Mouse (Mus musculus) c-Kit-negative CD71-positive TER-119-positive erythroid progenitor cells, embryonic 14.5 days (primary cell): ENCODE results near the gene Dpep2nb.
"Not testable (repeated sequence)": the region's sequence is repeated elsewhere in the genome, so short reads cannot be mapped to it uniquely, and the experiment has no call there.

Experiments used
- DNase-seq: peaks from one replicate; pipeline ENCODE4 v3.0.0-alpha.2; 2013; ENCODE audit warnings: low read depth, low spot score

The Dpep2nb gene

GRCm38 (mm10) chr8:106007135-106007534, 1.4 kb upstream of the Dpep2nb start:
- no peak for DNase-seq

- DNase-seq: no peak
These were observed 638 bp upstream of the Dpep2nb start for GRCm38 (mm10) chr8:106006413-106006812.

- no peak for DNase-seq
These were observed 1.1 kb downstream of the Dpep2nb start for GRCm38 (mm10) chr8:106004538-106005207.

GRCm38 (mm10) chr8:106001908-106002307, 3.9 kb downstream of the Dpep2nb start:
- no peak for DNase-seq

- no peak for DNase-seq
These were observed 6.8 kb downstream of the Dpep2nb start for GRCm38 (mm10) chr8:105998971-105999370.

- DNase-seq: no peak
These were observed 9.4 kb downstream of the Dpep2nb start for GRCm38 (mm10) chr8:105996359-105996758.

GRCm38 (mm10) chr8:105993226-105993625, 12.5 kb downstream of the Dpep2nb start:
- no peak for DNase-seq

GRCm38 (mm10) chr8:105992499-105992898, 13.3 kb downstream of the Dpep2nb start:
- DNase-seq: no peak

GRCm38 (mm10) chr8:105991546-105991945, 14.2 kb downstream of the Dpep2nb start:
- DNase-seq: no peak

- peak; percentile 70 for DNase-seq
These were observed 14.9 kb downstream of the Dpep2nb start, which contains the start of gene Dus2 for GRCm38 (mm10) chr8:105990856-105991387. Gene Dus2 (plus strand): TSS chr8:105991337.

- DNase-seq: no peak
These were observed 17.2 kb downstream of the Dpep2nb start for GRCm38 (mm10) chr8:105988546-105988945.

- DNase-seq: not testable (repeated sequence)
These were observed 22.4 kb downstream of the Dpep2nb start for GRCm38 (mm10) chr8:105983406-105983805.

GRCm38 (mm10) chr8:105981146-105981545, 24.6 kb downstream of the Dpep2nb start:
- DNase-seq: no peak

- no peak for DNase-seq
These were observed 26.4 kb downstream of the Dpep2nb start, which contains the start of gene Dpep3 for GRCm38 (mm10) chr8:105979325-105979724. Gene Dpep3 (minus strand): TSS chr8:105979429.

GRCm38 (mm10) chr8:105975363-105975762, 30.4 kb downstream of the Dpep2nb start:
- DNase-seq: no peak

- no peak for DNase-seq
These were observed 34.6 kb downstream of the Dpep2nb start for GRCm38 (mm10) chr8:105971019-105971720.

- no peak for DNase-seq
These were observed 36.4 kb downstream of the Dpep2nb start for GRCm38 (mm10) chr8:105969367-105969766.

- DNase-seq: peak; percentile 35
These were observed 39.0 kb downstream of the Dpep2nb start for GRCm38 (mm10) chr8:105966692-105967311.

GRCm38 (mm10) chr8:105965905-105966341, 39.9 kb downstream of the Dpep2nb start, which contains the start of gene Slc12a4:
Gene Slc12a4 (minus strand): TSS chr8:105966097.
- DNase-seq: peak; percentile 26

GRCm38 (mm10) chr8:105965266-105965904, 40.4 kb downstream of the Dpep2nb start:
- no peak for DNase-seq

- DNase-seq: no peak
These were observed 41.1 kb downstream of the Dpep2nb start for GRCm38 (mm10) chr8:105964506-105965265.
